Mouse (Mus musculus): ENCODE results near the gene Agpat4.

Agpat4 gene

DNA sequence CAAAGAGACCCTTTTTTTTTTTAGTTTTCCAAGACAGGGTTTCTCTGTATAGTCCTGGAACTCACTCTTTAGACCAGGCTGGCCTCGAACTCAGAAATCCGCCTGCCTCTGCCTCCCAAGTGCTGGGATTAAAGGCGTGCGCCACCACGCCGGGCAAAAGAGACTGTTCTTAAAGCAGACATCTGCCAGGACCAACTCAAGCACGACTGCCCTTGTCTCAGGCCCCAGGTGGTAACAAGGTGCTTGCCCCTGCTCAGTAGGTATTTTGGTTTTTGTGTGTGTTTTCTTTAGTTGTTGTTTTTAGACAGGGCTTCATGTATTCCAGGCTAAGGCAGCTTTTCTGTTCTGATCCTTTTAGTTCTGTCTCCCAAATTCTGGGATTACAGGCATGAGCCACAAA, 43.4 kb downstream of the Agpat4 start:
- no peak for DNase-seq

DNA sequence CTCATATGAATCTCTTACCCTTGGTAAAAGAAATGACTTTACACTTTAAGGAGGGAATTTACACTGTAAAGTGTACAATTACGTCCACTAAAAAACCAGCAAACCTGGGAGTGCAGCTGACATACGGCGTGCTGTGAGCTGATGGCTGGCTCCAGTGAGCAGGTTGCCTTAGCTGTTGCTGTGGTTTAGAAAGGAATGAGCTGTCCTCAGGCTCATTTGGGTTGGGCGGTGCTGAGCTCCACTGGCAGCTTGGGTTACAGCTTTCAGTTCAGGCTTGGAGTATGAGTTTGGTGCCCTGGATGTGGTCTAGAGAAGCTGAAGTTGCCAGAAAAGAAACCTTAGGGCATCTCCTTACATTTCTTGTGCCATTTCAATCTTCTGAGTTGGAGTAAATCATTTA, 44.3 kb downstream of the Agpat4 start:
- DNase-seq = no peak

DNA sequence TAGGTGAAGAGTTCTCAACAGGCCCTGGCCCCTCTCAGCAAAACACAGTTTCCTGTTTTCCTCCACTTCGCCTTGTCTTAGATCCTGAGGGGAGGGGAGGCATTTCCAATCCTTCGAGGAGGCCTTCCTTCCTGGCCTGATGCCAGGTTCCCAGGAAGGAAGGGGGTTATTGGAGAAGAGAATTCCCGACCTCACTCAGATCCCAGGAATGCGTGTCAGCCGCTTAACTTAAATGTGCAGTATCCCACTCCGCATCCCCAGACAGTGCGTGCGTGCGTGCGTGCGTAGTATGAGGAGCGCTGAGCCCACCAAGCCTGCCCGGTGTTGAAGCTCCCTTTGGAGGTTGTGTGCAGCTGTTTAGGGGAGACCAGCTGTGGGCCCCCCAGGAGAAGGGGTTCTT, 44.9 kb downstream of the Agpat4 start:
- DNase-seq = peak; percentile 23

DNA sequence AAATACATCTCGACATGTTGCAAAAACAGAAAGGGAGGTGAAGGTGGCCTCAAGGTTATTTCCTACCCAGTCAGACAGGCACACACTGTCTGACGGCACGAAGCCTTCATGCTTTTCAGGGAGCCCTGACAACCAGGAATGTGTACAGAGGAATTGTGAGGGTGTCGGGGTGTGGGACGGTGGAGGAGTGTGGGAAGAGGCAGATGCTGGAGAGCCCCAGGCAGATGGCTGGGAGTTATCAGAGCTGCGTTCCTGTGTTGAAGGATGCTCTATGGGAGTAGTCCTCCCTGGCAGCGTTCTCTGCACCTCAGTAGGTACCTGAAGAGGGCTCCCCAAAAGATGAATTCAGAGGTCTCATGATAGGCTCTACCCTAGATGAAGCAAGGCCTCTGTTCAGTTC, 45.4 kb downstream of the Agpat4 start:
- no peak for DNase-seq

DNA sequence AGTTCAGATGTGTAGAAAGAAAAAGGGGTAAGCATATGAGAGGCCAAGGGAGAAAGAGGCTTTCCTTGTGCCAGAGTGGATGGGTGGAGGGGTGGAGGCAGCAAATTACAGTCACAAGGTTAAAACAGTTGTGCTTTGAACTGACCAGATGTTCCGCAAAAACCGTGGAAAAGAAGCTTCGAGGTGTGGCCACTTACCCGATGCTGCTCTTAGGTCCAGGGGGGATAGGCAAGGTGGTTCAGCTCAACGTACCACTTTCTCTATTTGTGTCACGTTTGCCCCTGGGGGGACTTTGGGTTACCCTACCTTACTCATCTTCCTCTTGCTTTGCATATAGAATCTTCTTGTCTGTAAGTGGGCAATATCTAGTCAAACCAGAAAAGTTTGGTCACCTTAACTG, 46.0 kb downstream of the Agpat4 start:
- no peak for DNase-seq

DNA sequence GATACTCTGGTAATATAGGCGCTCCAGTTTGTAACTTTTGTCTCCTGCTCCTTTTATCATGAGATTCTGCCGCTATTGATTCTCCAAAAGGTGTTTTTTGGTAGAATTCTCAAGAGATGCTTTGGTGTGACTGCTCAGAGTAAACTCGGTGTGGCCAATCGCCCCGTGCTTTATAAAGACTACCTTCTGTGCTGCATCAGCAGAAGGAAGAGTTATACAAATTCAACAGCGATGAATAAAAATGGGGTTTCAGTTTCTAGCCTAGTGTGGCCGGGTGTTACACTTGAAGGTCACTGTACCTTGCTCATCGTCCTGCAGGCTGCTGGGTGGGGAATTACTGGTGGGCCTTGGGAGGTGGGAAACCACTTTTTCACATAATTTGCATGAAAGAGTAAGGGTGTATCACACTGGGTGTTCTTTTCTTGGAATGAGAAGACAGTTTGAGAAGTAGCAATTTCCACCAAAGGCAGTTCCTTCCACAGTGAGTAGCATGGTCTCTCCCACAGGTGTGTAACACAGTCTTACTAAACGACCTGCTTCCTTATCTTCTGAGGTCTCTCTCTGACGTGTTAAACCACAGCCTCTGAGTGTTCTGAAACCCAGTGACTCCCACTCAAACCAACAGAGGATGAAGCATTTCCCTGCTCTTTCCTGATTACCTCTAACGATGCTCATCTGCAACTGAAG, 46.6 kb downstream of the Agpat4 start:
- DNase-seq = no peak

DNA sequence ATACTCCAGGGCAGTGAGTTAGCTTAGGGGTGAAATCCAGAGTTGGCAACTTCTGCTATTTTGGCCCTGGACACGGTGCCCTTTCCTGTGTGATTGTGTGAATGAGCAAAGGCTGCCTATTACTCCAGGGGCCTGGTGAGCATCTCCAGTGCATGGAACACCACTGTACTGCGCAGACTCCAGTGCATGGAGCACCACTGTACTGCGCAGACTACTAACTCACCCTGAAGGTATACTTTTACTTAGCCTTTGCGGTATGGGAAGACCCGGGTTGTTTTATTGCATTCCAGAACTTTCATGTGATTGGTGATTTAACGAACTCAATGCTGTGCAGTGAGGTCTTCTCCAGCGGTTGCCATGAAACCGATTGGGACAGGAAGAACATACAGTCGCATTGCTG, 47.2 kb downstream of the Agpat4 start:
- DNase-seq = no peak

DNA sequence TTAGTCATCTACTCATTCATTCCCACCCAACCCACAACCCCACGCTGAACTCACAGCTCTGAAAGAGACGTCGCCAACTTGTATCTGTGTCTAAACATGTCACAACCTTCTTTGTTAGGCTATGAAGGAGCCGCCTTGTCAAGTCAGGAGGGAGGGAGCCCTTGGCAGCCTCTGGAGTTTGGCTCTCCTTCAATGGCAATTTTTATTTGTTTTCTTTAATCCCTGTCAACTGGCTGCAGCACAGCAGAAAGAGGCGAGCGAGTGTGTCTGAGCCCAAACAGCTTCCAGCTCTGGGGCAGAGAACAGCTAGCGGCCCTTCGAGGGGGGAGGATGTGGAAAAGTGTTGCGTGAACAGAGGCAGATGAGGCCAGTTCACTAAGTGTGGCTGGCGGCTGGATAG, 50.0 kb downstream of the Agpat4 start:
- peak; percentile 17 for DNase-seq

DNA sequence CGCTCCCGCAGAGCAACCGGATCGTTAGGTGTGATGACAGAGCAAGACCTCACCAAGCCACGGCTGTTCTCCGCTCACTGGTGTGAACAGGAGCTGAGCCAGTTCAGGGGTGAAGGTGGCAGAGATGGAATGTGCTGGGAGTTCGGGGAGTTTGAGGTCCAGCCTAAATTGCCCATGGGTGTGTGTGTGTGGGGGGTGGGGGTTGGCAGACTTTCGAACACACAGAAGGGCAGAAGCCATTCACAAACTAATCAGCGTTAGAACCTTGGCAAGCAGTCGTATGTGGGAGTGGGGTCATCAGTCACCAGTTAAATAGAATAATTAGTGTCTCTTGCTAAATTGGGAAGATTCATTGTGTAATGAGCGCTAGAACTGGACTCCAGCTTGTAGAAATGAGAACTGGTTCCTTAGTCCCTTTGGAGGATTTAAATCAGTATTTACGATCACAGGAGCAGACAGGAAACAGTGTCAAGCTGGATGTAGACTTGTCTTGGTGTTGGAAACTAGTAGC, 50.9 kb downstream of the Agpat4 start:
- no peak for DNase-seq

DNA sequence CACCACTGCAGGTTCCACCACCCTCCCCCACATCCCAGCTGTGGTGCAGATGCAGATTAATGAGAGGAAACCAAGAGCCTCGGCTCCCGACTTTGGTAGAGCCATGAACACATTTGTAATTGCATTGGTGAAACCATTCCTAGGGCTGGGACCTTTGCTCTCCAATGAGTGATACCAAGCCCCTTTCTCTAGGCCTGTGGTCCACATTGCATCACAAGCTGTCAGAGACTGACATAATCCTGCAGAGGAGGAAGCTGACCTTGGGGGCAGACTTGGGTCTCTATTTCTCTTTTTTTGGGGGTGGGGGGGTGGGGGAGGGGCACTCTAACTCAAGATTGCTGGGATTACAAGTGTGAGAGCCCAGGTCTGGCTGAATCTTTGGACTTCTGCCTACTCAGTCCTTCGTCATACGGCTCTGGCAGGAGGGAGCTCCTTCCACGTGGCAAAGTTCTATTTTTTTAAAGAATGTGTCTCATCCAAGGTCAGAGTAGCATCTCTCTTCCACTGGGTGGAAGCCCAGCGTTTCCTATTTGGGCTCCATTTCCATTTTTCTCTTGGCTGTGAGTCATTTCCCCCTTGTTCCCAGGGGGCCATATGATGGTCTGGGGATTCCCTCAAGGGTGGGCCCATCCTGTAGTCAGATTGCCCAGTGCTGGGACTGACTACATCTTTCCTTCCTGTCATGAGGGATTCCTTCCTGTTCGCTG, 52.4 kb downstream of the Agpat4 start:
- DNase-seq = peak; percentile 31

DNA sequence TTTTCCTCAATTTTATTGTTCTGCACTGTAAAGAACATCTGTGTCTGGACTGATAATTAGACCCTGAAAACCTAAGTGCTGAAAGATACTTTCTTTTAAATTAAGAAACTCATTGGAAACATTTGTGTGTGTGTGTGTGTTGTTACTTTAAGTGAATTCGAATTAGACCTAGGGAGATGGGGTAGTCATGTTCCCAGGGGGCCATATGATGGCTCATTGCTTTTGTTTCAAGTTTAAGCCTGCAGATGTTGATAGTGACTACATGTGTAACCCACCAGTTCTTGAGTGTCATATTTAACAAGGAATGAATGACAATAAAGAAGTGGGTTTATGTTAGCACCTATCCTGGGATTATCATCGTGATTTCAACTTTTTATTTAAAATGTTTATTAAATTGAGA, 53.2 kb downstream of the Agpat4 start:
- DNase-seq = no peak

DNA sequence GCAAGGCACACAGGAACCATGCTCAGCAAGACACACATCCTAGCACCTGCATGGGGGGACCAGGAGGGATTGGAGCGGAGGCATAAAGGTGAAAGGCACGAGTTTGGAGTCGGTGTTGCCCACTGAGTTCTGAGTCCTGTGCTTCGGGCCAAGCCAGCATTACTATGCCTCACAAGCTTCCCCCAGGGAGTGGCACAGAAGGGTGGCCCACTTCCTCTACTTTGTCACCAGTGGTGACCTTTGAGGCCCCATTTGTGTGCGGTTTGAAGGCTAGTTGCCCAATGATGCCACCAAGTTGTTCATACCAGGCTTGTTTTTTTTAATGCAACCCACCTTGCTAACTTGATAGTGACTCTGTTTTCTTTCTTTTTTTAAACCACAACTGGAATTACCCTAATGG, 55.7 kb downstream of the Agpat4 start:
- no peak for DNase-seq

DNA sequence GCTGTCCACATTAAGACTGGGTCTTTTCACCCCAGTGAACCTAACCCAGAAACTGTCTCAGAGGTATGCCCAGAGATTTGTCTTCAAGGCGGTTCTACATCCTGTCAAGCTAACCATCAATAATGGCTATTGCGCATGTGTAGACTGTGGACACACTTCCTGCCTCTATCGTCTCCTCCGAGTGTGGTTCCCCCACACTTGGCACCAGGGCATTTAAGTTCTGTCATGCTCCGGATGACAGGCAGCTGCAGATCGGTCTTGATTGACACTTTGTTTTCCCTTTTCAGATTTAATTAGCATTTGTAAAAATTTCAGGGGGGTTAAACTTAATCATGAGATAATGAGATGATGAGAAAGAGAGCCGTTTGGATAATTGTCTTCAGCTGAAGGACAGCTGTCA, 56.4 kb downstream of the Agpat4 start:
- peak; percentile 46 for DNase-seq

DNA sequence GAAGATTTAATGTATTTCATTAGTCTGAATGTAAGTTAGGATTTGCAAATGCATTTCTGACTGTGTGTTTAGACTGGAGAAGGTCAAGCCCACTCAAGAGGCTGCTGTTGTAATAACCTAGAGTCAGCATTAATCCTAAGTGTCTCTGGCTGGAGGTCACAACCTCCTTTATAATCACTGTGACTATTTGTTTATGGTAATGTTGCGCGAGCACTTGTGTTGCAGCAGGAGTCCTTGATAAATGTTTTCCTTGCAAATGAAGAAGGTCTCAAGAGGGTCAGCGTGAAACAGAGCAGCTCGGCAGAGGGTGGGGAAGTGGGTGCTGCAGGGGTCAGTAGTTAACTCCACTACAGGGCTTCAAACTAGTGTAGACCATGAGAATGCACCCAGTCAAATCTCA, 57.1 kb downstream of the Agpat4 start:
- no peak for DNase-seq

DNA sequence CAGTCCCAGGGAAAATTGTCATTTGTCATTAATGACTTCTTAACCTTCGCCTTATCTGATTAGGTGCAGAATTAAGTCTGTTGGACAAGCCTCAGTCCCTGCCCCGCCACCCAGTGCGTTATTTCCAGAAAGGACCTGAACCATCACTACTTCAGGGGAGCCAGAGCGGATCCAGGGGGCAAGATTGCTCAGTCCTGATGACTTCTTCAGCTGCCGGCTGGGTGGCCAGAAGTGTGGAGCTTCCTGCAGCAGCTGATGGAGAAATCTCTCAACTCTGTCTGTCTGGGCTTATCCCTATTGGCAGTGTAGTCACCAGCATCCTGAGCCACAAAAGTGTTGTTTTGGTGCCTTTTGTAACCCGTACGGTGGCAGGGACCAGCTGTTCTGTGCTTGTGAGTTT, 60.8 kb downstream of the Agpat4 start:
- DNase-seq = no peak

DNA sequence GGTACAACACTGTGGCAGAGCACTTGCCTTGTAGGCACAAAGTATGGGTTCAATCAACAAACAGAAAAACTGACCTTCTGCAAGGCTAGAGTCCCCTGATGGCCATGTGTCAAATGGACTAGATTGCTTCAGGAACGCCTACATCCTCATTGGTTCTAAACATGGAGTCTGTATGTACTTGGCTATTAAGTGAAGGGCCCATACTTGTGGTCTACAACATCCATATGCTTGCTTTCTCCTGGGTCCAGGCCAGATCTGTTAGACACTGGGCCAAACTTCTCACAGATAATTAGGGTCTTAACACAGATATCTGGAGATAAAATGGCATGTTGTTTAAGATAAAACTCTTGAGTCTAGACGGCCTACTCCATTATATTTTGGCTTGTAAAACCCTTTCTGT, 61.3 kb downstream of the Agpat4 start:
- DNase-seq = no peak

DNA sequence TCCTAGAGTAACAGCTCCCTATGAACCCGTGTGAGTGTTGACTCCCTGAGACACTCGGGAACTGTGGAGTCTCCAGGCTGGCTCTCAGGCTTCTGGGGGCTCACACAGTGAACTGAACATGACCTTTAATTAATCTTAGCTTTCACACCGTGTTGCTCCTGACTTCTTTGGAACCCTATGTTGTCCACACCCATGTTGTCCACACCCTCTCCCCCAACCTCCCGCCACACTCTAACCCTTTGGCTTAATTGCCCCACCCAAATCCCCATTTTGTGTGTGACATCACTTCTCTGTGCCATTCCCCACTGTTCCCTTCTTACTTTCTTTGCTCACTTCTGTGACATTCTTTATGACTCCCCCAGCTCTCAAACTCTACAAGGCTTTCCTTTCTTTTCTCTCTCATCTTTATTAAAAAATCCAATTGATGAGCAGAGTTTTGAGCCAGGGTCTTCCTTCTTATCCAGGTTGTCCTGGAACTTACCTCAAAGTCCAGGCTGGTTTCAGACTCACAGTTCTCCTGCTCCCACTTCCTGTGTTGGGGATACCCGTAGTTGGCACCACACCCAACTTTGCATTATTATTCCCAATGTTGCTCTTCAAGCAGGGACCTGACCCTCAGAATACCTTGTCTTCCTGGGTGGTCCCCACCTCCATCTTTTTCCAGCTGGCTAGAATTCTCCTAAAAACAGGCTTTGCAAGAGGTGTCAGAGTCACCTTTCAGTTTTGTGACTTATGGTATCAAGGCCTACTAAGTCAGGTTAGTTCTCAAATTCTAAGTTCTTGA, 64.4 kb downstream of the Agpat4 start:
- no peak for DNase-seq

DNA sequence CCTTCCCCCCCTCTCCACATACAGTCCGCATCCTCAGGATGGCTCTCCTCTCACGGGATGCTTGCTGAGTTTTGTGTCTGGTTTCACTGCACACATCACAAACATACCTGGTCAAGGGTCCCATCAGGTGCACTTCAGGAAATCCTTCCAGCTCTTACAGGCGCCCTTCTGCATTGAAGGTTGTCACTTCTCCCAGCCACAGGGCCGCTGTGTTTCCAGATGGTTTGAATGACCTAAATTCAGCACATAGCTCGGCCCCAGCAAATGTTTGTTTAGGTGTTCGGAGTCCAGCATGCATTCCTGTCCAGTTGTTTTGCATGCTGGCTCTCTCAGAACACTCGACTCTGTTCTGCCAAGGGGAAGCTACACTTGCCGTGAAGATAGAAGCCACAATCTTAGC, 65.8 kb downstream of the Agpat4 start:
- DNase-seq = no peak

DNA sequence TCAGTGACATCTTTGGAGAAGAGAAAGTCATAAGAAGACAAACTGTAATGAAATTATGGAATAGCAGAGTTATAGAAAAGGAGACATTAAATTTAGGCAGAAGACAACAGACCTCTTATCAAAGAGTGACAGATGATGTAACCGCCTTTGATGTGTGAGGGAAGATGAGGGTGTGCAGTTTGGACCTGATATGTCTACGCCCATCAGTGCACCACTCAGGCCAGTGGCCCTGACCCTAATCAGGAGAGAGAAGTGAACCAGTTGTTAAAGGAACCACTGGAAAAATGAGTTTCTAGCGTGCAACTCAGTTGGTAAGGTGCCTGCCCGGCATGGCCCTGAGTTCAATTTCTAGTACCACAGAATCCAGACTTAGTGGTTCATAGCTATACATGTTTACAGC, 67.4 kb downstream of the Agpat4 start:
- DNase-seq = no peak

DNA sequence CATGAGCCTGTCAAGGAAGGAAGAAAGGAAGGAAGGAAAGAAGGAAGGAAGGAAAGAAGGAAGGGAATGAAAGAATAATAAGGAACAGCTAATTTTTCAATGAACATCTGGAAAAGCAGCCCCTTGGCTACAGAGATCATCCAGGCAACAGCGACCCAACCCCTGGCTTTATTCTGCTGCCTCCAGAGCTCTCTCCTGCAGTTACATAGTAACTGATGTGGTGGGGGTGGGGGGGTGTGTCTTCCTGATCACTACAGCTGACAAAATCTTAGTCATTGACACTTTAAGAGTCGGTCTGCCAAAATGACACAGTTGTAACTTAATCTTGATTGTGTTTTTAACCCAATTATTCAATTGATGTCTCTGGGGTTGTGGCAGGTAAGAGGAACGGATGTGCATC, 67.8 kb downstream of the Agpat4 start:
- DNase-seq = no peak

DNA sequence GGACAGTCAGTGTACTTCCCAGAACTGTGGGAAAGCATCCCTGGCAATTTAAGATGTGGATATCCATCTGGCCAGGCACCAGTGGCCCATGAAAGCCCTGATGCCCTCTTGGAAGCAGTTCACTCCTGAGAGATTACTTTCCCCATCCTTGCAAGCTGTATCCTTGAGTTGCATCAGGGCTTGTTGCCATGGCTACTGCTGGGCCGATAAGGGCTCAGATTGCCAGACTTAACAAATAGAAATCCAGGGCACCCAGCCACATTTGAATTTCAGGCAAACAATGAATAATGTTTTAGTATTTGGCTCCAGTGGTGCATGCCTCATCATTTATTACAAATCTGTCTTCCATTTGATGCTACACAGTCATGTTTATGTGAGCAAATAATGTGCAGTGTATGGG, 69.3 kb downstream of the Agpat4 start:
- peak; percentile 24 for DNase-seq

DNA sequence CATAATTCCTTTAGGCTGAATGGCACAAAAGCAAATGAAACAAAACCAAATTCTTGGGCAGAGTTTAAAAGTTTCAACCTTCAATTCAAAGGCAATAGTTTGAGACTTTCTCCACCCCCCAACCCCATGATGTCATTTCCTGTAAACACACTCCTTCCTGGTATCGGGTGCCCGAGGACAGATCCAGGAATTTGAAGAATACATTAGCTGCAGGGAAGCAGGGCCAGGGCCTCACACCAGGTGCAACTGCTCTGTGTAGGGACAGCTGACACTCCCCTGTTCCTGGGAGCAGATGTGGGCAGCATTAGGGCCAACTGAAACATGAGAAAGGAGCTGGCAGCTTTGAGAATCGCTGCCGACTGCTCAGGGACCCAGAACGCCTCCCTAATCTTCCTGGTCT, 76.6 kb downstream of the Agpat4 start:
- DNase-seq = no peak

DNA sequence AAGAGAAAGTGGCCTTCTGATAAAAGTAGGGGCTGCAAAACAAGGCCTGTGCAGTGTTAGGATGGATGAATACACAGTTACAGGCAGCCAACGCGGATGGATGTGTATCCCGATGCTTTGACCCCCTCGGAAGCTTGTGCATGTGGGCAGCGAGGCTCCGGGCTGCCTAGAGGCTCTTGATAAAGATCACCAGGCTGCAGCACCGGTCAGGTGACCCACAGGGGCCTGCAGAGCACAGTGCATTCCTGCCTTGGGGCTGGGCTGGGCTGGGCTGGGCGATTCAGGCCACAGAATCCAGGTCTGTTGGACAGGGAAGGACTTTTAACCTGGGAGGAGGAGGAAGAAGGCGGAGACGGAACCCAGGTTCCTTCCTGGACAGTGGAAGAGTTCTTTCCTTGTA, 77.1 kb downstream of the Agpat4 start:
- no peak for DNase-seq

DNA sequence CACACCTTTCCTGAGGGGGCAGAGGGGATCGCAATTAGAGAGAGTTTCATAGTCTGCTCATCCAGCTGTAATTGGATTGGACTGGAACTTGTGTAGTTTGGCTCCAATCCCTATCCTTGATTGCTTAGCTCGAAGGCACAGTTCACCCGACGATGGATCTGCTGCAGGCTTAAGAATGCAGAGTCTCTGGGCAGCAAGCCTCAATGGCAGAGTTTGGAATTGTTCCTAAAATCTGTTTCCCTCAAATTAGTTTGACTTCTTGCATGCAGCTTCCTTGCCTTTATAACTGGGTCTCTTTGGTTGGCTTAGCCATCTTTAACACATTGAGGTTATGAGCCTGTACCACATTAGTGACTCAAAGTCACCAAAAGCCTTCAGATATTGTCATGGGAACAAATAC, 81.4 kb downstream of the Agpat4 start:
- DNase-seq = no peak

Measured in retina, postnatal 1 day (tissue).